Mouse (Mus musculus): ENCODE data around the gene Pja2.

- TF ChIP-seq CTCF (IDR thresholded peaks at IDR 0.05): no peak
- TF ChIP-seq EP300 (IDR thresholded peaks at IDR 0.05): no peak
Observed at GRCm38 (mm10) chr17:64362570-64362969, 30.9 kb upstream of the Pja2 start.
